Mouse (Mus musculus) erythroblast, embryonic 14.5 days (primary cell): ENCODE data around the gene Etv5.

Experiments used
- GATA1 ChIP-seq: IDR thresholded peaks from 2 replicates; pipeline ENCODE4 v1.6.1; 2012; ENCODE audit warnings: low read length, inconsistent platforms, mixed read lengths
- TAL1 ChIP-seq: IDR thresholded peaks from 3 replicates; pipeline ENCODE4 v1.6.1; 2012; ENCODE audit warnings: low read length, inconsistent platforms, mixed read lengths

DNA sequence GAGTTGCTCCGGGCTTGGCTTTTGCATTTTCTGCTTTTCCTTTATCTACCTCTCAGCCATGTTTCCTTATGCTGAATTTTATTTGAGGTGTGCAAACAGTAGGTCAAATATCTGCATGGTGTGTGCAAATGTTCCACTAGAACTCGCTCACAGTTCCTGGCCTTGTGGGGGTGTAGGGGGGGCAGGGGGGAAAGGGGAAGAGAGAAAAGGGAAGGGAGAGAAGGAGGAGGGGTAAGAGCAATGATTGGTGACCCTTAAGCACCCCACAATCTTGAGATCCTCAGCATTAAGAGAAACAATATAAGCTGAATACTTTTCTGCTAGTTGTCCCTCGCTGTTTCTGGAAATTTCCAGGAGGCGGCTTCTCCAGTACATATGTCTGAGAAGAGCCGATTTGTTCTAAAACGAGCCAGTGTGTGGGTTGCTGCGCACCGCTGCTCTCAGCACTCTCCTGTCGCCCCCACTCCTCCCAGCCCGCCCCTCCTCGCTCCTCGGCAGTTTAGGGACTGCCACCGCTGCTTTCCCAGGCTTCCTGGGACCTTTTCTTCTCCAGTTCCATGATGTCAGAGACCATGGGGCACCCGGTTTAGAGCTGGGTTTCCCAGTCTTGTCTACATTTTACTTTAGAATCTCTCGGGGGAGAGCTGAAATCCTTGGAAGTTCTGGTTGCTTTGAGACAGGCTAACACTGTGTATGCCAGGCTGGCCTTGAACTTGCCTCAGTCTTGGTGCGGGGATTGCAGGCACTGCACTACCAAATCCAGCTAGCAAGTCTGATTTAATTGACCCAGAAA, 90.8 kb downstream of the Etv5 start:
- TF ChIP-seq GATA1 = no peak
- TF ChIP-seq TAL1 = no peak
